In genomic region chr13:72707469-72707868, GRCm38 (mm10) we compare ENCODE assay signal across 19 mouse cellular contexts.
"Had no signal": no experiment of that assay in that cellular context is flagged by ENCODE, and none has a peak within 500 bp of the region (broad histone marks: within the 10 kb centered on the region; RNA-seq: fewer than 3 reads in every experiment).

No protein-coding gene starts in this region.

- H3K36me3 ChIP-seq: midbrain, embryonic 10.5 days; midbrain, embryonic 12.5 days; neural tube, embryonic 13.5 days; neural tube, embryonic 15.5 days; stomach, embryonic 15.5 days had no signal

- H3K4me3 ChIP-seq: midbrain, embryonic 10.5 days; midbrain, embryonic 12.5 days; myocyte; neural tube, embryonic 13.5 days; neural tube, embryonic 15.5 days; stomach, embryonic 15.5 days had no signal

- DNase-seq: lung, adult 18-20 months; lung, embryonic 14.5 days; lung, postnatal 10 days; lung, postnatal 4 days; midbrain, embryonic 14.5 days; retina, postnatal 1 day; right cerebral cortex, adult 18-20 months; right cerebral cortex, postnatal 14 days; thymus, adult 2 months; thymus, postnatal 25 days; thymus, postnatal 4 days had no signal

- H3K27ac ChIP-seq: midbrain, embryonic 10.5 days; midbrain, embryonic 12.5 days; neural tube, embryonic 13.5 days; neural tube, embryonic 15.5 days; stomach, embryonic 15.5 days; stomach, postnatal 0 days had no signal

- H3K9ac ChIP-seq: lung, embryonic 14.5 days; midbrain, embryonic 12.5 days; neural tube, embryonic 13.5 days; neural tube, embryonic 15.5 days; stomach, embryonic 15.5 days had no signal

- H3K4me1 ChIP-seq: midbrain, embryonic 12.5 days; neural tube, embryonic 13.5 days; neural tube, embryonic 15.5 days; stomach, embryonic 15.5 days had no signal

- H3K9me3 ChIP-seq: midbrain, embryonic 10.5 days; midbrain, embryonic 12.5 days; neural tube, embryonic 13.5 days; neural tube, embryonic 15.5 days; stomach, embryonic 15.5 days had no signal

- H3K27me3 ChIP-seq: neural tube, embryonic 15.5 days; stomach, embryonic 15.5 days had no signal

- ATAC-seq: midbrain, embryonic 16.5 days had no signal

- H3K4me2 ChIP-seq: lung, embryonic 14.5 days; midbrain, embryonic 12.5 days; neural tube, embryonic 13.5 days; neural tube, embryonic 15.5 days; stomach, embryonic 15.5 days had no signal
